Mouse (Mus musculus) hindbrain, embryonic 14.5 days (tissue): ENCODE measurements around the gene Zfp870. TPM values are rescaled to one million over a fixed set of nuclear protein-coding genes. Genes with fewer than 3 reads are reported as not detected.
"Not testable (repeated sequence)": the region's sequence is repeated elsewhere in the genome, so short reads cannot be mapped to it uniquely, and the experiment has no call there.

ENCODE experiments used
- ATAC-seq: fragments of 200-750 bp; cut with Nextera tagmentation; 2 replicates; pipeline ENCODE4 v1.8.0; 2017; ENCODE audit warnings: moderate number of reproducible peaks, mild to moderate bottlenecking, moderate TSS enrichment, moderate library complexity; ENCODE audit not compliant: low FRiP score
- DNase-seq: peaks from one replicate; pipeline ENCODE4 v3.0.0-alpha.2; 2015; ENCODE audit warnings: low spot score
- H3K27ac ChIP-seq: fragments of 300-500 bp; sonication (generic); 2 replicates; pipeline ENCODE4 v1.5.1; 2014; ENCODE audit warnings: mild to moderate bottlenecking, moderate library complexity
- H3K27me3 ChIP-seq: fragments of 300-500 bp; sonication (generic); 2 replicates; pipeline ENCODE4 v1.6.1; 2014; ENCODE audit warnings: mild to moderate bottlenecking, low read length, mixed read lengths; ENCODE audit not compliant: control insufficient read depth, insufficient read depth
- H3K36me3 ChIP-seq: fragments of 300-500 bp; sonication (generic); replicated peaks from 2 replicates; pipeline ENCODE4 v1.6.1; 2014; ENCODE audit not compliant: control insufficient read depth, insufficient read depth
- H3K4me1 ChIP-seq: fragments of 300-500 bp; sonication (generic); replicated peaks from 2 replicates; pipeline ENCODE4 v1.6.1; 2014; ENCODE audit warnings: antibody characterized with exemption, low read length, mixed read lengths; ENCODE audit not compliant: control insufficient read depth, insufficient read depth
- H3K4me2 ChIP-seq: fragments of 300-500 bp; sonication (generic); replicated peaks from 2 replicates; pipeline ENCODE4 v1.6.1; 2014; ENCODE audit warnings: mild to moderate bottlenecking, moderate library complexity
- H3K4me3 ChIP-seq: fragments of 300-500 bp; sonication (generic); replicated peaks from 2 replicates; pipeline ENCODE4 v1.5.1; 2014; ENCODE audit warnings: mild to moderate bottlenecking, low read length
- H3K9ac ChIP-seq: fragments of 300-500 bp; sonication (generic); 2 replicates; pipeline ENCODE4 v1.6.1; 2014
- H3K9me3 ChIP-seq: fragments of 300-500 bp; sonication (generic); 2 replicates; pipeline ENCODE4 v1.6.1; 2016; ENCODE audit warnings: low read length; ENCODE audit not compliant: control insufficient read depth
- WGBS: fragments of 180-500 bp; shearing (Covaris S2); extraction: QIAGEN DNeasy Blood & Tissue Kit; methylation state at CpG from one replicate; pipeline ENCODE4 v1.1.7; 2014; 5-methylcytosine and 5-hydroxymethylcytosine counted together
- polyA plus RNA-seq: library from polyadenylated mRNA; unstranded; fragments of >200 nt; fragmentation: Nextera tagmentation; extraction: Ambion mirVana; gene quantifications from 2 replicates; pipeline ENCODE4 v1.2.1, GENCODE M21; 2014

Gene Zfp870
- polyA plus RNA-seq, 1 experiment from 2014 or later: 7.9 TPM

DNA sequence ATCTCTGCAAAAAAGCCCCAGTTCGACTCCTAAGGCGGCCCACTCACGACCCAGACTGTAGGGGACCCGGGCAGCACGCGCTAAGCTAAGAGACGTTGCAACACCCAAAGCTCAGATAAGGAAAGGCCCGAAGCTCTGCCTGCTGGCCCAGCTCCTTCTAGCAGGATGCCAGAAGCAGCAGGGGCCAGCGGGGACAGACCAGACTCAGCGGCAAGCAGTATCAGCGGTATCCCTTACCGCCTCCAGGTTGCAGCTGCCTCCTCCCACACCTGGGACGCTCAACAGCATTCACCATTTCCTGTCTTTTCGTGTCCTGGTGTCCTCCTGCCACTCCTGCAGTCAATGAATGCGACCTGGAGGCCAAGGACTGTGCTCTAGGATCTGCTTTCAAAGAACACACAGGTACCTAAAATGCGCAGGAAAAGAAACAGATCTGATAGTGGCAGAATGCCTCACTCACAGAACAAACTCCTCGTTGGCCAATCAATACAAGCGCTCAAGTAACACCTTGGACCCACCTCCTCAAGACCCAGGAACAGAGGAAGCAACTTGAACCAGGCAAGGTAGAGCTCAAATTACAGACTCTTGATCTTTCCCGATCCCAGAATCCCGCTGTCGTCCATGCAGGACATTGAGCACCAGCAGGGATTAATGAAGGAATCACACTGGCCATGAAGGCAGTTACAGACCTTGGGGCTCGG, 13.8 kb downstream of the Zfp870 start:
- H3K4me1 ChIP-seq: no peaks in the 10 kb centered on the region
- H3K4me2 ChIP-seq: no peak overlapping the region
- H3K9ac ChIP-seq: no peak overlapping the region
- no peaks in the 10 kb centered on the region for H3K9me3 ChIP-seq
- peaks cover 38% of the 10 kb centered on the region for H3K36me3 ChIP-seq
- ATAC-seq: no peak
- 15% methylated on average over 22 of the region's 22 CpGs for WGBS
- no peak overlapping the region for H3K4me3 ChIP-seq
- H3K27me3 ChIP-seq: 0 out of 2 replicates have a peak, but pooled peaks cover 5% of the 10 kb centered on the region
- no peak overlapping the region for H3K27ac ChIP-seq
- DNase-seq: no peak

DNA sequence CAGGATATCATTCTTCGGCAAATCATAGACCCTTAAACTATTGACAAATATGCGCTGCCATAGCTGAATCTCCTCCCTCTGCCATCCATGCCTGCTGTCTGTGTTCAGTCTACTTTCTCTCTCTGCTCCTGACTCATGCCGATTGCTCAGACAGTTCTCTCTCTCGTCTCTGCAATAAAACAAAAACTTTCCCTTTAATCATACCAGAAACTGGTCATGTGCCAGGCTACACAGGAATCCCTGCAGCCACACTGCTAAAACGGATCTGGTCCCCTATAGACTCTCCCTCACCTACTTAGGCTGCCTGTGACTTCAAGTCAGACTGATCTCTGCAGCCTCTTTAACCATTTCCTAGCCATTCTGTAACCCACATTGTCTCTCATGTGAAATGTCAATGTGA, 18.7 kb downstream of the Zfp870 start:
- Histone ChIP-seq H3K27me3 (0 out of 2 replicates have a peak, but pooled peaks cover 3% of the 10 kb centered on the region), H3K27ac (no peak overlapping the region), H3K4me3 (no peak overlapping the region), H3K9me3 (no peaks in the 10 kb centered on the region), H3K9ac (no peak overlapping the region), H3K4me2 (no peak overlapping the region), H3K4me1 (no peaks in the 10 kb centered on the region), H3K36me3 (no peaks in the 10 kb centered on the region)
- DNase-seq (no peak), ATAC-seq (no peak)
- WGBS: 69% methylated on average over 5 of the region's 5 CpGs

- 85% methylated on average over 4 of the region's 4 CpGs for whole genome bisulfite sequencing
These were observed 19.4 kb downstream of the Zfp870 start for GRCm38 (mm10) chr17:32872091-32872490.

GRCm38 (mm10) chr17:32871483-32871882, 20.0 kb downstream of the Zfp870 start:
- ATAC-seq: no peak
- Histone ChIP-seq H3K27me3 (no peaks in the 10 kb centered on the region), H3K36me3 (no peaks in the 10 kb centered on the region), H3K4me3 (no peak overlapping the region), H3K9me3 (no peaks in the 10 kb centered on the region), H3K4me1 (no peaks in the 10 kb centered on the region), H3K4me2 (no peak overlapping the region), H3K27ac (no peak overlapping the region), H3K9ac (no peak overlapping the region)
- WGBS: 89% methylated on average over 1 of the region's 1 CpGs
- no peak for DNase-seq

More at GRCm38 (mm10) chr17:32872091-32872490, 19.4 kb downstream of the Zfp870 start:
- Histone ChIP-seq H3K9ac (no peak overlapping the region), H3K27me3 (no peaks in the 10 kb centered on the region), H3K4me3 (no peak overlapping the region), H3K4me1 (no peaks in the 10 kb centered on the region), H3K27ac (no peak overlapping the region), H3K9me3 (no peaks in the 10 kb centered on the region), H3K4me2 (no peak overlapping the region), H3K36me3 (no peaks in the 10 kb centered on the region)
- no peak for ATAC-seq
- no peak for DNase-seq

- not testable (repeated sequence) for ATAC-seq, H3K4me1 ChIP-seq, H3K4me2 ChIP-seq, H3K9ac ChIP-seq, H3K9me3 ChIP-seq, H3K4me3 ChIP-seq, H3K27ac ChIP-seq, H3K27me3 ChIP-seq, DNase-seq, H3K36me3 ChIP-seq
- WGBS: 61% methylated on average over 3 of the region's 7 CpGs
These were observed 24.2 kb downstream of the Zfp870 start for GRCm38 (mm10) chr17:32867266-32867665.

DNA sequence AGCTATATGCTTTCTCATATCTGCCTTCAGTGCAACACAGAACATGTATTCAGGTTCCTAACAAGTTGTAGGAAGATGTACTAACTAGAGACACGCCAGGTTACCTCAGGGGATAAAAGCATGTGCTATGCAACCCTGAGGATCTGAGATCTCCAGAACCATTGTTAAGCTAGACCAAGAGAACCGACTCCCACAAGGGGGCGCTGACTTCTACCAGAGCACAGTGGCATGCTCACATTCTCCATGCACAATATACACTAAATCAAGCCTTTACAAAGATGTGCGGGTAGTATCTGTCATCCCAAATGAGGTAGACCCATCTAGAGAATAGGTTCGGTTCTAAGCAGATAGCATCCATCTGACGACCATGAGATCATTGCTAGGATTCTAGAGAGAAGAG, 34.7 kb downstream of the Zfp870 start:
- ATAC-seq: not testable (repeated sequence)

GRCm38 (mm10) chr17:32851581-32851980, 39.9 kb downstream of the Zfp870 start:
- ATAC-seq (no peak), DNase-seq (no peak)
- 29% methylated on average over 7 of the region's 7 CpGs for WGBS
- Histone ChIP-seq H3K9me3 (no peaks in the 10 kb centered on the region), H3K9ac (no peak overlapping the region), H3K27me3 (no peaks in the 10 kb centered on the region), H3K4me1 (no peaks in the 10 kb centered on the region), H3K4me2 (no peak overlapping the region), H3K4me3 (no peak overlapping the region), H3K36me3 (no peaks in the 10 kb centered on the region), H3K27ac (no peak overlapping the region)

More for the DNA sequence above, 34.7 kb downstream of the Zfp870 start:
- not testable (repeated sequence) for H3K27me3 ChIP-seq, H3K4me1 ChIP-seq, H3K9ac ChIP-seq, H3K9me3 ChIP-seq, H3K4me3 ChIP-seq, H3K27ac ChIP-seq, H3K36me3 ChIP-seq, H3K4me2 ChIP-seq, DNase-seq
- 70% methylated on average over 3 of the region's 6 CpGs for WGBS

- H3K4me2 ChIP-seq: no peak overlapping the region
- no peaks in the 10 kb centered on the region for H3K36me3 ChIP-seq
- no peaks in the 10 kb centered on the region for H3K27me3 ChIP-seq
- DNase-seq: no peak
- 29% methylated on average over 2 of the region's 2 CpGs for WGBS
- ATAC-seq: no peak
- H3K4me1 ChIP-seq: no peaks in the 10 kb centered on the region
- H3K9ac ChIP-seq: no peak overlapping the region
- 0 out of 2 replicates have a peak, but pooled peaks cover 8% of the 10 kb centered on the region for H3K9me3 ChIP-seq
- no peak overlapping the region for H3K27ac ChIP-seq
- H3K4me3 ChIP-seq: no peak overlapping the region
These were observed 50.1 kb downstream of the Zfp870 start for GRCm38 (mm10) chr17:32841388-32841787.

- no peak overlapping the region for H3K4me3 ChIP-seq
- 49% methylated on average over 15 of the region's 15 CpGs for WGBS
- no peaks in the 10 kb centered on the region for H3K27me3 ChIP-seq
- H3K4me2 ChIP-seq: no peak overlapping the region
- H3K4me1 ChIP-seq: no peaks in the 10 kb centered on the region
- no peak overlapping the region for H3K27ac ChIP-seq
- H3K36me3 ChIP-seq: no peaks in the 10 kb centered on the region
- DNase-seq: no peak
- no peak overlapping the region for H3K9ac ChIP-seq
- no peak for ATAC-seq
- 0 out of 2 replicates have a peak, but pooled peaks cover 8% of the 10 kb centered on the region for H3K9me3 ChIP-seq
These were observed 52.2 kb downstream of the Zfp870 start for GRCm38 (mm10) chr17:32839083-32839802.
